Mouse (Mus musculus): Measurements from ENCODE around the gene Dmc1.

Gene Dmc1

GRCm38 (mm10) chr15:79562417-79562816 is 42.5 kb downstream of the Dmc1 start:
- DNase-seq (ENCODE audit: low spot score), result no peak

- no peak for DNase-seq (ENCODE audit: low spot score)
Observed at GRCm38 (mm10) chr15:79559649-79560048, 45.3 kb downstream of the Dmc1 start.

GRCm38 (mm10) chr15:79552566-79552965 is 52.3 kb downstream of the Dmc1 start:
- DNase-seq (ENCODE audit: low spot score), result no peak

- no peak for DNase-seq (ENCODE audit: low spot score)
Observed at GRCm38 (mm10) chr15:79548226-79548625, 56.7 kb downstream of the Dmc1 start.

- no peak for DNase-seq (ENCODE audit: low spot score)
Observed at GRCm38 (mm10) chr15:79547289-79547820, 57.6 kb downstream of the Dmc1 start.

- DNase-seq (ENCODE audit: low spot score), result peak; percentile 98
Observed at GRCm38 (mm10) chr15:79546410-79547288, 58.3 kb downstream of the Dmc1 start, which contains the start of gene Ddx17. TSS of gene Ddx17 (minus strand) at chr15:79546741.

GRCm38 (mm10) chr15:79545921-79546399 is 58.9 kb downstream of the Dmc1 start:
- DNase-seq (ENCODE audit: low spot score), result peak; percentile 74

GRCm38 (mm10) chr15:79545496-79545895 is 59.4 kb downstream of the Dmc1 start:
- no peak for DNase-seq (ENCODE audit: low spot score)

GRCm38 (mm10) chr15:79543968-79544367 is 60.9 kb downstream of the Dmc1 start:
- no peak for DNase-seq (ENCODE audit: low spot score)

- no peak for DNase-seq (ENCODE audit: low spot score)
Observed at GRCm38 (mm10) chr15:79533796-79534195, 71.1 kb downstream of the Dmc1 start.

- DNase-seq (ENCODE audit: low spot score), result no peak
Observed at GRCm38 (mm10) chr15:79529935-79530334, 75.0 kb downstream of the Dmc1 start.

- no peak for DNase-seq (ENCODE audit: low spot score)
Observed at GRCm38 (mm10) chr15:79527991-79528639, 76.8 kb downstream of the Dmc1 start.

GRCm38 (mm10) chr15:79527192-79527591 is 77.7 kb downstream of the Dmc1 start:
- no peak for DNase-seq (ENCODE audit: low spot score)

GRCm38 (mm10) chr15:79525979-79526768 is 78.7 kb downstream of the Dmc1 start:
- DNase-seq (ENCODE audit: low spot score), result peak; percentile 37

- no peak for DNase-seq (ENCODE audit: low spot score)
Observed at GRCm38 (mm10) chr15:79525564-79525963, 79.3 kb downstream of the Dmc1 start.

GRCm38 (mm10) chr15:79519400-79520220 is 85.3 kb downstream of the Dmc1 start:
- no peak for DNase-seq (ENCODE audit: low spot score)

- DNase-seq (ENCODE audit: low spot score), result no peak
Observed at GRCm38 (mm10) chr15:79518571-79518970, 86.3 kb downstream of the Dmc1 start.

- peak; percentile 2 for DNase-seq (ENCODE audit: low spot score)
Observed at GRCm38 (mm10) chr15:79517710-79518109, 87.2 kb downstream of the Dmc1 start.

GRCm38 (mm10) chr15:79516171-79517096 is 88.5 kb downstream of the Dmc1 start, which contains the start of gene Kdelr3:
TSS of gene Kdelr3 (plus strand) at chr15:79516411.
- DNase-seq (ENCODE audit: low spot score), result peak; percentile 82

- no peak for DNase-seq (ENCODE audit: low spot score)
Observed at GRCm38 (mm10) chr15:79513940-79514339, 91.0 kb downstream of the Dmc1 start.

Measured in ovary, postnatal 36 days (tissue).